Mouse (Mus musculus) cerebellum, postnatal 4 days (tissue): ENCODE measurements at regions not wholly inside any gene's neighbourhood (a gene's known extent, or its start where the extent isn't known, plus 50 kb on each side); places are given as distances from the start of the nearest gene placed in this dataset.

Source experiments
- DNase-seq, 2 experiments: peaks; one replicate each; pipeline ENCODE4 v3.0.0; 2022; ENCODE audit warnings: low spot score in 2 of 2, mixed read lengths in 1 of 2

DNA sequence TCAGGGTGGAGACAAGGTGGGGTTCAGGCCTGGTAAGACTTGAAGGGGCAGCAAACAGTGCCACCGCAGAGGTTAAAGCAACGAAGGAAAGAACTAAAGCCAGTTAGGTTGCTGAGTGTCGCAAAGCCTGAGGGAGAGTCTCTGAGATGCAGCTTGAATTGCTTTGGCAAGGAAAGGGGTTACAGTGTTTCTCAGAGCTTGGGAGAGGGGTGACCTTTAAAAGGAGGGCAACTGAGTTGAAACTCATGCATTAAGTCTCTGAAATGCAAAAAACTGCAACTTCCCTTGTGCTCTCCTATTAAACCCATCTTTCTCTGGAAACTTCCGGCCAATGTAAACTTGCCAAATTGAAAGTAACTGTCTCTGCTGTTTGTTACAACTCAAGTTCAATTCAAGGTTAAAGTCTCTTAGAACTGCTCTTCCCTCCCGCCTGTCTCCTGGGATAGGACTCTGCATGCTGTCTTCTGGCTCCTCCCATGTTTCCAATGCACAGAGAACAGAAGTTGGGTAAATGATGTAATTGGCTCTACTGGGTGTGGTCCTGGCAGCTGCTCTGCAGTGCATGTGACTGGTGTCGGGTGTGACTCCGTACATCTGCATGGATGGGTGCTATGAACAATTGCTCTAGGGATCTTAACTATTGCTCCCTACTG, 181.4 kb upstream of the Gas1 start:
- no peak for DNase-seq

DNA sequence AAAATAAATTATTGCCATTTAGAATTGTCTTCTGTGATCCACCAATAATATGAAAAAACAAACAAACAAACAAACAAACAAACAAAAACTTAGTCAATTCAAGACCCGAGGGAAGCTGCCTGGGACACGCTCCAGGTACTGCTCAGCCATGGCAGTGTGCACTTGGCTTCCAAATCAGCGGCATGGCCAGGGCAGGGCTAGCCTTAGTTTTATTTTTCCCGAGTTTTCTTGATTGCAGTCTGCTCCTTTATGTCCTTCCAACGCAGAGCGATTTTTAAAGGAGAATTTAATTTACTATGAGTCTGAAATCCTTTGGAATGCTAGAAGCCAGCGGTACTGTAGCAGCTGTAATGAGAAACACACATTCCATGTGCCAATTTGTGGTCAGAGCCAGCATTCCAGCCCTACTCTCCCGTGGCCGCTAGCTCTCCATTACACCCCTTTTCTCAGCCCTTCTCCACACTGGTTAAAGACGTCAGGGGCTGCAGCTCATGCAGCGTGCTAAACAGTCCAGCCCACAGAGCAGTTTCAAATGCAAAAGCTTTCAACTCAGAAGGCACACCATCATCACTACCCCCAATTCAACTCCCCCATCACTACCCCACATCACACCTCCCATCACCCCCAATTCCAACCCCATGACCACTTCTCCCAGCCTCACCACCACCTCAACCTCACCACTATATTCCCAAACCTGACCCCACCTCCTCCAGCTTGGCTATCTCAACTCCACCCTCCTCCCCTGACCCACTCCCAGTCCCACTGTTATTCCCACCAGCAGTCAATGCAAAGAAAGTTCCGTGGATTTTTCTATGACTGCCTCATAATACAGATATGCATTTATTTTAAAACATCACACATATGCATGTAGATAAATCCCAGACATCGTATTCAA, 187.9 kb upstream of the Gas1 start:
- DNase-seq, result no peak

- peak in 1 of 2 experiments; percentile 10 for DNase-seq
Measured at GRCm38 (mm10) chr13:60369216-60369615, 192.1 kb upstream of the Gas1 start.

DNA sequence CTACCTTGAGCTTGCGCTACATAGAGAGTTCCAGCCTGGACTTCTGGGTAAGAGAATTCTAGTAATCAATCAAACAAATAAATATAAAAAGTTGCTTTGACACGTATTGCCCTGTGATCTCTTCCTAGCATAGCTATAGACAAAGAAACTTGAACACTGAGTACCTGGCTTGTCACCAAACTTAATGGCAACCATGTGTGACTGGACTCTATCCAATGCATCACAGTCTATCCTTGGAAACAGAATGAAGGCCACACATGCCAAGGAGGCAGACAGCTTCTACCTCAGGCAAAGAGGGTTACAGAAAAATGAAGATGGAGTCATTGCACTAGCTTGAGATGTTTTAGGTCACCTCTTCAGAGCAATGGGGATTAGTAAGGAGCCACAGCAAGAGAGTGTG, 194.5 kb upstream of the Gas1 start:
- no peak for DNase-seq

DNA sequence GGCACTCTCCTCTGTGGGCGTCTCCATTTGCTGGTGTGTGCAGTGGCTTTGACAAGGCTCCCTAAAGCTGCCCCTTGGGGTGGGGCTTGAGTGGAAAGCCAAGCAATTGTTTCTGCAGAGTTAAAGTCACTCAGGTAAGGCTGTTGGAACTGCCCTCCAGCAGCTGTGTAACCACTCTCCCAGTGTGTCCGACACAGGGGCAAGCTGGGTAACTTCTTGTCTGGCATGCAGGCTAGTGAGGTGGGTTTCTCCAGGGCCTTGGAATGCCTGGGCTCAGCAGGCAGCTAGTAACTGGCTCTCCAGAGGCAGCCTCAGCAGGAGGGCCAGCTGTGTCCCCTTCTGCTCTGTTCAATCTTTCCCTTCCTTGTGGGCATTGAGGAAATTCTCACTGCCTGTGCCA, 199.5 kb upstream of the Gas1 start:
- no peak for DNase-seq

DNA sequence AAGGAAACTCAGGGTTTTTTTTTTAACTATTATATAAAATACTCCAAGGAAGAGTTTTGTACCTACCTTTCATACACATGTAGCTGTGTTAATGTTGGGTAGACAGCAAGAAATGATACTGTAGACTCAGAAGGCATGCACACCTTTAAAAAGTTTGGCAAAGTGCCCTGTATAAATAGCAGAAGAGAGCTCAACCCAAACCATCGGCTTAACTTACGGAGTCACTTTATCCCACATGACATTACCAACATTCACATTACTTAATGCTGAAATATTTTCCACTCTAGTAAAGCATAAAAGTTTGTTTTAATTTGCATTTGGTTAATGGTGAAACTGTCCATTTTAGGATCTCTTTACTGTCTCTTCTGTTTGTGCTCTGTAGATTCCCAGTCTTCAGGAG, 205.7 kb upstream of the Gas1 start:
- DNase-seq, result no peak

DNA sequence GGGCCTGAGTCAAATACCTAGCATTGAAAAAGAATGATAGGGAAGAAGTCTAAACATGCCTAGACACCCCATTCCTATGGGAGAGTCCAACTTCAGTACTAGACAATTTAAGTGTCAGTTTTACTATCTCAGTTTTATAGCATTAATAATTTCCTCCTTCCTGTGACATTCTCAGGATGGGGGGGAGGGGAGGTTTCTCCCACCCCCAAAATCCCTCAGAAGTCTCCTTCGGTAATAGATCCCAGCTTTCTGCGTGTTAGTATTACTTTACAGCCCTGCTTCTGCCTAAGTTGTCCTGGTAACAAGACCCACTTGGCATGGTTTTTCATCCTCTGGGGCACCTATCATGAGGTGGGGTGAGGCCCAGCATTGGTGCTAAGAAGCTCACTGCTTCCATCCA, 202.9 kb upstream of the Dapk1 start:
- DNase-seq, result no peak

GRCm38 (mm10) chr13:60400764-60401487, 200.8 kb upstream of the Dapk1 start:
- DNase-seq, result no peak

GRCm38 (mm10) chr13:60403471-60403870, 198.3 kb upstream of the Dapk1 start:
- no peak for DNase-seq

GRCm38 (mm10) chr13:60407344-60407743, 194.4 kb upstream of the Dapk1 start:
- no peak for DNase-seq

- DNase-seq, result no peak
Measured at GRCm38 (mm10) chr13:60409706-60410502, 191.8 kb upstream of the Dapk1 start.

- no peak for DNase-seq
Measured at GRCm38 (mm10) chr13:60416024-60416423, 185.7 kb upstream of the Dapk1 start.

DNA sequence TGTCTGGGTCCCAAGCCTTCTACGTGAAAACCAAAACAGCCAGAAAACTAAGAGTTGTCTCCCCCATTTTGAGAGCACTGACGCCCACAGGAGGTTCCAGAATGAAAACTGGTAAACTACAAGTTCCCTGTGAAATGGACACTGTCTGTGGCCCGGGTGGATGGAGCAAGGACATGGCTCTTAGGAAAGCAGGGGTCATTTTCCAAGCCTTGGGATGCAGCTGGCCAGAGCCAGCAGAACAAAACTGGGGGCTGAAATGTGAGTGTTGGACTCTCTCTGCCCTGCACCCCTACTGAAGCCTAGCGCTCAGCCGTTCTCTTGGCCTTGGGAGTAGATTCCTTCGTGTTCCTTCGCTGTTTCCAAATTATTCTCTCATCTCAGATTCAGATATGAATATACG, 184.7 kb upstream of the Dapk1 start:
- no peak for DNase-seq

DNA sequence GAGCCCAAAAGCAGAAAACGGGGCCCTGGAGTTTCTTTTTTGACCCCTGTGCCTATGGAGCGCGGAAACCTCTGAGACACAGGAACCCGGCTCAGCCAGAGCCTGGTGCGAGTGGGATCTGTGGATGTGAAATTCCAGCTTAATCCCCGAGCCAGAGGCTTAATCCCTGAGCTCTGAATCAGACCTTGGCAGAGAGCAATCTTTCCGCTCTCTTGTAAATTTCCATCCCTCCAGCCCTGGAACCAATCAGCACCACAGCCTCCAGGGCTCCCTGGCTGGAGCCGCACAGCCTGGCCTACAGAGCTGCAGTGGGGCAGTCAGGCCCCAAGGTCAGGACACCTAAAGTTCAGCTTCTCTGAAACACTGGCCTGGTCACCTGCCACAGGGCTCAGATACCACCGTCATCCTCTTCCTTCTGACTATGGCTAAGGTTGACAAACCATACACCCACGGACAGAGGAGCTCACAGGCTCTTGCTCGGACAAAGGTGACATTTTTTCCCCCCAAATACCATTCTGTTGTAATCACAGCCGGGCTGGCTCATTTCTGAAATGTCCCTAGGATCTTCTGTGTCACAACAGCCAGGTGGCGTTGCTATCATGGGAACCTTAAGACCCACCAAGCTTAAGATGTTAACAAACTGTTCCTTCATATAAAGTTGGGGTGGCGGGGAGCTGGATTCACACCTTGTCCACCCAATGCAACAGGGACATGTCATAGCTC, 184.2 kb upstream of the Dapk1 start:
- DNase-seq, result no peak

GRCm38 (mm10) chr13:60420386-60420785, 181.4 kb upstream of the Dapk1 start:
- no peak for DNase-seq

GRCm38 (mm10) chr13:60420842-60421696, 180.7 kb upstream of the Dapk1 start:
- DNase-seq, result no peak

DNA sequence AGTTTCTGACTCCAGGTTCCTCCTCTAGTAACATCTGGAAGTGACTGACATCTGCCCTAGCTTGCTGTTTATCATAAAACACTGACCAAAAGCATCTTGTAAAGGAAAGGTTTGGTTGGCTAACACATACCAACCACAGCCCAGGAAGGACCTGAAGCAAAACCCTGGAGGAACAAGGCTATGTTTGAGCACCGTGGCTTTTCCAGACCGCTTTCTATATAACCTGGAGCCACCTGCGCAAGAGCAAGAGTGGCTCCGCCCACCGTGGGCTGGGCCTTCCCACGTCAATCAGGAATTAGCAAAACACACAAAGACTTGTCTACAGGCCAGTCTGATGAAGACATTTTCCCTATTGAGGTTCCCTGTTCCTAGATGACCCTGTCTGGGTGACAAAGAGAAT, 177.5 kb upstream of the Dapk1 start:
- no peak for DNase-seq

DNA sequence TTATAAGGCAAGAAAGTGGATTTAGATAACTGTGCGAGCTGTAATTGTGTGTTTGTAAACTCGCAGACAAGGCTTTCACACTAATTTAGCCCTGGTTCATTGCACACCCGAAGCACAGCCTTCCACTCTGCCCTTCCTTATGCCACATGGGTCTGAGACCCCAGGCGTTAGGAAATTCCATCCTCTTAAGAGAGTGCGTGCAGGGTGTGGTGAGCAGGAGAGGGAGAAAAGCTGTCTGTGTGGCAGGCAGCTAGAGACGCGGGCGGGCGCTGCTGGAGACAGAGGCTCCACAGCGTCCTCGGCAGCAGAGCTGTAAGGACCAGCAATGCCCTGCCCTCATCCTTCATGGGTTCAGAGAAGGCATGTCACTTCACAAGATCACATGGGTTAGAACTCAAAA, 176.6 kb upstream of the Dapk1 start:
- DNase-seq, result no peak

GRCm38 (mm10) chr13:60425556-60425955, 176.2 kb upstream of the Dapk1 start:
- DNase-seq, result no peak

DNA sequence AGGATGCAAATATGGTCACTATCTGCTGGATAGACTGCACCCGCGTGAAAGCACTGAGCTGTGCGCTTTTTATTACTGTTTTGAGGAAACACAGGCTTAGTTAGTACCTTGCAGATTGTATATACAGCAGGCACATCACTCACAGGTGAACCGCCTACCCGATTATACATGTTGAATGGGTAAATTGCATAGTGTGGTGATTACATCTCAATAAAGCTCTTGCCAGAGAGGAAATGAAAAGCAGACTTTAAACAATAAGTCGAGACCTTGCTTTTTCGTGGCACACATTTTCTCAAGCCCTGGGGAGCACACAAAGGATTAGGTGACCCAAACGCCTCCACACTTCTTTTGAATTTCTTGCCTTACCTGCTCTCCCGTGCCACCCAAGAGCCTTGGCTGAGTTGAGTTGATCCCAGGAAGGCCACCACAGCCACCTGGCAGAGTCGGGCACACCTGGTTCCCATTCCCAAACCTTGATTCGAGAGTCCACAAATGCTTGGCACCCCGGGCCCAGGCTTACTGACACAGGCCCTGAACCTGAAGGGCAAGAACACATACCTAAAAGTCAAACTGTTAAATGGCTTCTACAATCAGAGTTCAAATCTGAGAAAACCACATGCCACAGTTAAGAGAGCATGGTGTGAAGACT, 175.4 kb upstream of the Dapk1 start:
- DNase-seq, result no peak
